Mouse (Mus musculus) testis, adult 2 months (tissue): ENCODE results near the gene AU018091. TPM values are rescaled to one million over a fixed set of nuclear protein-coding genes. Genes with fewer than 3 reads are reported as not detected.

Experiments used
- H3K27ac ChIP-seq: fragments of 200-500 bp; 2 replicates; pipeline ENCODE4 v1.5.1; 2012; ENCODE audit warnings: low read depth, low read length; ENCODE audit not compliant: control insufficient read depth, insufficient read depth
- H3K27me3 ChIP-seq: fragments of 200-500 bp; 2 replicates; pipeline ENCODE4 v1.6.1; 2012; ENCODE audit warnings: mild to moderate bottlenecking, low read length, moderate library complexity; ENCODE audit not compliant: control insufficient read depth, insufficient read depth
- H3K36me3 ChIP-seq: fragments of 200-500 bp; 2 replicates; pipeline ENCODE4 v1.6.1; 2012; ENCODE audit warnings: mild to moderate bottlenecking, low read length; ENCODE audit not compliant: control insufficient read depth, insufficient read depth
- H3K4me1 ChIP-seq: fragments of 200-500 bp; 2 replicates; pipeline ENCODE4 v1.6.1; 2012; ENCODE audit warnings: low read length; ENCODE audit not compliant: control insufficient read depth, insufficient read depth
- H3K4me3 ChIP-seq: fragments of 200-500 bp; 2 replicates; pipeline ENCODE4 v1.5.1; 2012; ENCODE audit warnings: low read depth, mild to moderate bottlenecking, low read length, moderate library complexity, mixed read lengths; ENCODE audit not compliant: control insufficient read depth
- CTCF ChIP-seq: fragments of 200-500 bp; IDR thresholded peaks from 2 replicates; pipeline ENCODE4 v1.5.1; 2012; ENCODE audit warnings: low read depth, mild to moderate bottlenecking, inconsistent platforms, low read length, moderate library complexity; ENCODE audit not compliant: control insufficient read depth, insufficient read depth, insufficient replicate concordance
- POLR2A ChIP-seq: fragments of 200-500 bp; IDR thresholded peaks from 2 replicates; pipeline ENCODE4 v1.6.1; 2012; ENCODE audit warnings: low read depth, mild to moderate bottlenecking, inconsistent platforms, low read length, moderate library complexity; ENCODE audit not compliant: control insufficient read depth
- polyA plus RNA-seq: library from polyadenylated mRNA; depleted of rRNA; stranded (reverse); fragments of >200 nt; gene quantifications from 2 replicates; pipeline ENCODE4 v1.2.3, GENCODE M21; 2012

Gene AU018091
- polyA plus RNA-seq, 1 experiment = 3.2 TPM

DNA sequence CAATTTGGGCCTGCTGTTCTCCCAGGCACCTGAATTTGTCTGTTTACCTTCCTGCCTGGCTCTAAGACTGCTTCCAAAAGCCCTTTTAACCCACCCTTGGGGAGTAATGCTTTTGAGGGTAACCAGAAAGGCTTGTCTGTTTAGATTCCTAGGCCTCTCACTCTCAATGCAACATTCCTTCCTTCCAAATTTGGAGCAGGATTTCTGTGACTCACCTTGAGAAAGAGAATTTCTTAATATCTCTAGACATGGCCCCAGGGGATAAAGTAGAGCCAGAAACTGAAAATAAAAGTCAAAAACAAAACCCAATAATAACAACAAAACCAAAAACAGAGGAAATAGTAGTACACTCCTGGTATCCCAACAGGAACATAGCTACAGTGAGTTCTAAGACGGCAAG is 707 bp downstream of the AU018091 start:
- H3K4me1 ChIP-seq = peaks cover 2% of the 10 kb centered on the region; the same call in 1 of the 2 replicates
- TF ChIP-seq POLR2A (no peak), CTCF (no peak)
- no peaks in the 10 kb centered on the region for H3K27me3 ChIP-seq
- no peak overlapping the region for H3K27ac ChIP-seq
- no peak overlapping the region for H3K4me3 ChIP-seq
- H3K36me3 ChIP-seq = no peaks in the 10 kb centered on the region

DNA sequence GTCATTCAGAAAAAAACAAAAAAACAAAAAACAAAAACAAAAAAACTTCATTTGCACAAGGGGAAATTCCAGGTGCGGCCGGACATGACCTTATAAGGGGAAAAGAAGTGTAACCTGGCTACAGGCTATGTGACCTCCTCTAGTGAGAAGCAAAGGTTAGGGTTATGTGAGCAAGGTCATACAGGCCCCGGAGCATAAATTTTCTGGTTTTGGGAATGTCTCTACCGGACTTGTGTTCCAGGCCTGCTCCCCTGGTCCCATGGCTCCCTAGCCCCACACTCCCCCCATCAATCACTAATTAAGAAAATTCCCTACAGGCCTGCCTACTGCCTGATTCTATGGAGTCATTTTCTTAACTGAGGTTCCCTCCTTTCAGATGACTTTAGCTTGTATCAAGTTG is 2.7 kb downstream of the AU018091 start:
- no peak for TF ChIP-seq POLR2A
- no peak for TF ChIP-seq CTCF
- peaks cover 2% of the 10 kb centered on the region; the same call in 1 of the 2 replicates for H3K4me1 ChIP-seq
- H3K27ac ChIP-seq = no peak overlapping the region
- no peak overlapping the region for H3K4me3 ChIP-seq
- no peaks in the 10 kb centered on the region for H3K27me3 ChIP-seq
- no peaks in the 10 kb centered on the region for H3K36me3 ChIP-seq

DNA sequence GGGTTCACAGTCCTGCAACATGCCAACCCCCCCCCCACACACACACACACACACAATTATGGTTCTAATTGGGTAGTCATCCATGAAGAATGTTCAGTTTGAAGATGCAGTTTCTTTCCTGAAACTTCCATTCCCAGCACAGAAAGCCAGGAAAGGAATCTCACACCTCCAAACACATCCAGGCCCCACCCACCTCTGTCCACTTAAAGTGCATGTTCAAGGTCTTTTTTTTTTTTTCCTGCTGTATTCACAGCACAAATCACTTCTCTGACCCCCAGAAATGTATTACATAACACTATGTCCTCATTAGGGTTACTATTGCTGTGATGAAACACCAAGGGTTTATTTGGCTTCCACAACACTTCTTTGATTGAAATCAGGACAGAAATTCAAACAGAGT is 4.0 kb downstream of the AU018091 start:
- no peak overlapping the region for H3K4me3 ChIP-seq
- no peak overlapping the region for H3K27ac ChIP-seq

DNA sequence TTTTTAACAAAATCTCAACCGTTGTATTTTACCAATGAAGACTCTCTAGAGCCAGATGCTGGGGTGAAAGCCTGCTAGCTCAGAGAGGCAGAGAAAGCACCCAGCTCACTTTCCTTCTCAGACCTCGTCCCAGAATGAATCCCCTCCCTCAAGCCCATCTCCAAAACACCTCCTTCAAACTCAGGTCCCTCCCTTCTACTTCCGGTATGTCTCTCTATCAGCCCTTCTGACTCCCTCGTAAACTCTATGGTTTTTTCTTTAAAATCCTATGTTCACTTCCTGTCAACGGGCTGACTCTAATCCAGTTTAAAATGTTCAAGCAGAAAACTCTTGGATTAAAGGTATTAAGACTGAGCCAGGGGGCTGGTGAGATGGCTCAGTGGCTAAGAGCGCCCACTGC is 4.6 kb downstream of the AU018091 start:
- peak overlapping the region; percentile 75 for H3K4me3 ChIP-seq
- H3K27ac ChIP-seq = no peak overlapping the region
- no peak for TF ChIP-seq POLR2A
- TF ChIP-seq CTCF = no peak
- peaks cover 2% of the 10 kb centered on the region; the same call in 1 of the 2 replicates for H3K4me1 ChIP-seq
- no peaks in the 10 kb centered on the region for H3K36me3 ChIP-seq
- H3K27me3 ChIP-seq = no peaks in the 10 kb centered on the region

More for the DNA sequence above, 4.0 kb downstream of the AU018091 start:
- no peaks in the 10 kb centered on the region for H3K36me3 ChIP-seq
- TF ChIP-seq POLR2A (no peak), CTCF (no peak)
- H3K27me3 ChIP-seq = no peaks in the 10 kb centered on the region
- peaks cover 2% of the 10 kb centered on the region; the same call in 1 of the 2 replicates for H3K4me1 ChIP-seq

DNA sequence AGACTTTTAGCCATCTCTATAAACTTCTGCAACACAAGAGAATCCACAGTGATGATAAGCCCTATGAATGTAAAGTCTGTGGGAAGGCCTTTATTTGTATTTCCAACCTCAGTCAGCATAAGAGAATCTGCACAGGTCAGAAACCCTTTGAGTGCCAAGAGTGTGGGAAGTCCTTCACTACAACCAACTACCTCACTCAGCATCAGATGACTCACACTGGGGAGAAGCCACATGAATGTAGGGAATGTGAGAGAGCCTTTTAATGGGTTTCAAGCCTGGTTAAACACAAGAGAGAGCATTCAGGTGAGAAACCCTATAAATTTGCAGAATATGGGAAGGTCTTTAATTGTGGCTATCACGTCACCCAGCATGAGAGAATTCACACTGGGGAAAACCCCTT is 18.6 kb downstream of the AU018091 start:
- Histone ChIP-seq H3K27me3 (no peaks in the 10 kb centered on the region), H3K36me3 (no peaks in the 10 kb centered on the region), H3K4me3 (no peak overlapping the region), H3K4me1 (no peaks in the 10 kb centered on the region), H3K27ac (no peak overlapping the region)
- TF ChIP-seq POLR2A = no peak
- TF ChIP-seq CTCF = no peak

DNA sequence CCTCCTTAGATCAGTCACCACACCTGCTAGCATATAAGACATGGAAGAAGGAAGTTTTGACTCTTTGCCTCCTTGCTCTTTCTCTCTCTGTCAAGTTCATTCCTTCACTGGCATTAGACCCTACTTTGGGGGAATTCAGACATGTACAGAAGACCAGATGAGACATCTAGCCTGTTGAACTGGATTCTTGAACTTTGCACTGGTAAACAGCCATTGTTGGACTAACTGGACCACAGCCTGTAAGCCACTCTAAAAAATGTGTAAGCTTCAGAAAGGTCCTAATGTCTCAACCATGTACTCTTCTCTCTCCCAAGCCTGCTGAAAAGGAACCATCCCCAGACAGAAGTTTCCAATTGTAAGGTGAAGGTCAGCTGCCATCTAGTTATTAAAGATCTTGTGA is 22.9 kb downstream of the AU018091 start:
- no peak overlapping the region for H3K27ac ChIP-seq
- H3K4me1 ChIP-seq = no peaks in the 10 kb centered on the region; the same call in 1 of the 2 replicates
- TF ChIP-seq POLR2A = no peak
- no peak for TF ChIP-seq CTCF
- no peak overlapping the region for H3K4me3 ChIP-seq
- H3K36me3 ChIP-seq = no peaks in the 10 kb centered on the region
- no peaks in the 10 kb centered on the region for H3K27me3 ChIP-seq

DNA sequence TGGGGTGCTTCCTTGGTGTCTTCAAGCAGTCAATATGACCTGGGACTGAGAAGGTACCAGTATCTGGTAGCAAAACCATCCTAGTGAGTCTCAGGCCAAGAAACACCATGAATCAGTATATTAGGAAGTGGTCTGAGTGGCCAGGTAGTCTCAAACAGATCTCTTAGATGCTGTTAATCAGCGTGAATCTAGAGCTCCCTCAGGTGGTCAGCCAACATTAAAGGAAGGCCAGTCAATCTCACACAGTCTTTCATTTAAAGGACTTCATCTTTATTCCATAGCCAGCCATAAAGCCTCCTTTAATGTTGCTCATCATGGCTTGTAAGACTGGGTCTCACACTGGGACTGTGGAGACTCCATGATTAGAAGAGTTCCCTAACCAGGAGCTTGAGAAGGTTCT is 25.7 kb downstream of the AU018091 start:
- no peaks in the 10 kb centered on the region for H3K27me3 ChIP-seq
- TF ChIP-seq POLR2A (no peak), CTCF (no peak)
- H3K4me3 ChIP-seq = no peak overlapping the region
- H3K27ac ChIP-seq = no peak overlapping the region
- no peaks in the 10 kb centered on the region; the same call in 1 of the 2 replicates for H3K4me1 ChIP-seq
- no peaks in the 10 kb centered on the region for H3K36me3 ChIP-seq

DNA sequence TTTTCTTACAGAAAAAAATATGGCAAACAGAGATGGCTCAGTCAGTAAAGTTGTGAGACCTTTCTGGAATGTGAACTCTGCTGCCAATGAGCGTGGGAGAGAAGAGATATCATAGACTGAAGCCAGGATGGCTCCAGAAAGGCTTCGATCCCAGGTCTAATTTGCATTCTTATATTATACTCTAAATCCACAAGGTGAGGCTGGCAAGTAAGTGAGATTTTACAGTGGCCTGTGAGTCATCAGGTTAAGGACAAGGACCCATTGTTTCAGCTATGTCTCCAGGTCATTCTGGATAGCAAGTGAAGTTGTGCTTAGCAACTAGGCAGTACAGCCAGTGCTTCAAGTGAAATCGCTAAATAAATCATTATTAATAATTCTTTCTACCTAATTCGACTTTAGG is 33.4 kb downstream of the AU018091 start:
- Histone ChIP-seq H3K4me1 (no peaks in the 10 kb centered on the region), H3K4me3 (no peak overlapping the region), H3K36me3 (no peaks in the 10 kb centered on the region), H3K27me3 (no peaks in the 10 kb centered on the region), H3K27ac (no peak overlapping the region)
- TF ChIP-seq CTCF (no peak), POLR2A (no peak)
